Mouse (Mus musculus) erythroblast, embryonic 14.5 days (primary cell): ENCODE measurements around the gene Ctnnal1.

Experiments
- GATA1 ChIP-seq: IDR thresholded peaks from 2 replicates; pipeline ENCODE4 v1.6.1; 2012; ENCODE audit warnings: low read length, inconsistent platforms, mixed read lengths
- TAL1 ChIP-seq: IDR thresholded peaks from 3 replicates; pipeline ENCODE4 v1.6.1; 2012; ENCODE audit warnings: low read length, inconsistent platforms, mixed read lengths

GRCm38 (mm10) chr4:56812096-56812495 lies 52.9 kb downstream of the Ctnnal1 start:
- TF ChIP-seq GATA1 = no peak
- no peak for TF ChIP-seq TAL1
